Mouse (Mus musculus) E14TG2a.4 (cell line): Measurements from ENCODE around the gene Gm20747.
"Not testable (repeated sequence)": the region's sequence is repeated elsewhere in the genome, so short reads cannot be mapped to it uniquely, and the experiment has no call there.

ENCODE experiments used
- H3K27me3 ChIP-seq: 2 replicates; pipeline ENCODE4 v1.6.1; 2014; ENCODE audit warnings: low read length, control low read depth; ENCODE audit not compliant: insufficient read depth
- H3K36me3 ChIP-seq: 2 replicates; pipeline ENCODE4 v1.6.1; 2014; ENCODE audit warnings: low read length, control low read depth; ENCODE audit not compliant: insufficient read depth
- H3K4me1 ChIP-seq: replicated peaks from 2 replicates; pipeline ENCODE4 v1.6.1; 2014; ENCODE audit warnings: low read depth, low read length, control low read depth
- H3K4me3 ChIP-seq: replicated peaks from 2 replicates; pipeline ENCODE4 v1.5.1; 2014; ENCODE audit warnings: mild to moderate bottlenecking, low read length
- H3K9me3 ChIP-seq: 2 replicates; pipeline ENCODE4 v1.6.1; 2014; ENCODE audit warnings: low read length, control low read depth

Gm20747 gene

DNA sequence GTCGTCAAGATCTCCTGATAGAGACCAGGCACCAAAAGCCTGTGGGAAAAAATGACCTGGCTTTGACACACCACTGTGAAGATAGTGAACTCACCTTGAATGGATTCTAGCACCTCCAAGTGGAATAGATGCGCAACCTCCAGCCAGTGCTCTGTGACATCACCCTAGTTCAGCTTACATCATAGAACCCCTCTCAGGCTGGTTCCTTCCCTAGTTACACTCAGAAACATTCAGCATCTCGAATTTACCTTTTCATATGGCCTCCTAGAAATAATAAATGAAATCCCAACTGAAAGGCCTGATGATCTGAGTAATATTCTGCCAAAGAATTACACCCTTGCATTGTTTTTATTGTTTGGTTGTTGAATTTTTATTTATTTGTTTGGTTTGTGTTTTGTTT lies at the start of gene Gm20747:
Gene Gm20747, minus strand, starts transcription at position 101 of the 400 bp plus-strand sequence.
- H3K4me1 ChIP-seq, H3K36me3 ChIP-seq, H3K4me3 ChIP-seq, H3K27me3 ChIP-seq, H3K9me3 ChIP-seq: not testable (repeated sequence)
